Mouse (Mus musculus) liver, postnatal 0 days (tissue): ENCODE measurements around the gene Tmem135.

Experiments used
- CTCF ChIP-seq: sonication (generic); IDR thresholded peaks from 2 replicates; pipeline ENCODE4 v1.5.1; 2016; ENCODE audit warnings: antibody characterized with exemption, low read depth
- EP300 ChIP-seq: IDR thresholded peaks from 2 replicates; pipeline ENCODE4 v1.6.1; 2016; ENCODE audit warnings: antibody characterized with exemption, low read depth, mild to moderate bottlenecking

DNA sequence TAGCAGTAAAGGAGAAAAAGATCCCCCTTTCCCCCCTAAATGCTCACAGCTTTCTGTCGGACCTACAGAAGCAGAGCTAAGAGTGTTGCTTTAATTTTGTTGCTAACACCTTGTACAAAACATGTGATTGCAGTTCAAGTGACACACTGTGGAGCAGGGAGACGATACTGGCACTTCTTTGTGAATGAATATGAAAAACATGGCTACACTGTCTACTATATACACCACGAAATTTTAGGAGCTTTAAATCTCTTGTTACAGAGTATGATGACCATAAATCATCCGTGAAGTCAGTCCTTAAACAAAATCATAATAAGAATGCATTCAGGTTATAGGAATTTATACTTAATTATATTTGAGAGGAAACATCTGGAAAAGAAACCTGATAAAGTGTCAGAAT lies 247.4 kb downstream of the Tmem135 start:
- TF ChIP-seq CTCF: no peak
- TF ChIP-seq EP300: no peak
